Mouse (Mus musculus): ENCODE measurements around the gene Cep95.

DNA sequence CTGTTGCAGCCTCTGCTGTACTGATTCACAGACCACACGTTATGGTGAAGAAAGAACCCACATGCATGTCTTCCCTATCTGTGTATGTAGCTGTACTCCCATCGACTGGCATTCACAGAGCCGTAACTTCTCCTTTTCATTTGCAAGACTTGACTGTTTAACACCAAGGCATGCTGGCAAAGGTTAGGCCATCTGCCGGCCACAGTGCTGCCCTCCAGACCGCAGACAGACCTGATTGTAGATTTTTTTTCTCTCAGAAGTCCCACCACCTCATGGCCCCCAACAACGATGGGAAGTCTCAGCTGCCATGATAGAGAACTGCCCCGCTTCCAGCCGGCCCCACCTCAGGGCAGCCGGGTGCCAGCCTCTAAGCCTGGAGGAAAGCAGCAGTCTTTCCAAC, 30.5 kb downstream of the Cep95 start:
- TF ChIP-seq CTCF (IDR thresholded peaks at IDR 0.05; ENCODE audit: borderline replicate concordance, insufficient read depth, low read depth, low read length) (0 out of 2 replicates have a peak, but pooled peaks have one; percentile 8), POLR2A (IDR thresholded peaks at IDR 0.05; ENCODE audit: borderline replicate concordance, insufficient read depth, low read length) (no peak)
